Mouse (Mus musculus) ZHBTc4 (cell line): ENCODE measurements around the gene Nnmt.

Source experiments
- DNase-seq: peaks from one replicate; pipeline ENCODE4 v3.0.0-alpha.2; 2011; ENCODE audit warnings: low read depth, low spot score

Gene Nnmt

DNA sequence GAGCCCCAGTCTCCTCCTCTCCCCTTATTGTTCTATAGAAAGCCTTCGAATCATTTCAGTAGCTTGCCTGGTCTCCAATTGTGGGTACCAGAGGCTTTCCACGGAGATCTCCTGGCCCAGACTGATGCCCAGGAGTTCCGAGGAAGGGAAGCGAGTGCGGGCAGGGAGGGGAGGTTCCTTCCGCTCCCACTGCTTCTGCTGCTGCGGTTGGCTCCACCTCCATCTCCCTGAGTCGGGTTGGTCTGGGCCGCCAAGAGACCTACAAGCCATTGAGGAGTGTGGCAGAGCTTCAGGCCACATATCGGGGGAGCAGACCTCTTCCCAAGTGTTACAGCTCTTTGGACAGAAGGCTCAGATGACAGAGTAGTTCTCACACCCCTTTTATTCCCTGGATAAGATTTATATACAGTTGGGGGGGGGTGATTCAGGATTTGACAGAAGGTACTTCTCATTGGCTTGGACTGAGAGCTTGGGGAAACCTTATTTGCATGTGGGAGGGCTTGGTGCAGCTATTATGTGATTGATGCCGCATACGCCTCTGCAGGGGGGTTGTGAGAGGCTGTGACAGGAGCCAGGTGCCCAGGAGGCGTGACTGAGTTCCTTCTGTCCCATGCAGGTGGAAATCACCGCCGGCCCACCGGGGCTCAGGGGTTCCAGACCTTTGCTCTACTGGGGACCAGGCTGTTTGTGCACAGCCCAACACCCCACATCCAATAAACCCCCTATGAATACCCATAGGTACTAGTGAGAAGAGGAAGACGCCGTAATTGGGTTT is 30.8 kb upstream of the Nnmt start:
- peak; percentile 52 for DNase-seq

DNA sequence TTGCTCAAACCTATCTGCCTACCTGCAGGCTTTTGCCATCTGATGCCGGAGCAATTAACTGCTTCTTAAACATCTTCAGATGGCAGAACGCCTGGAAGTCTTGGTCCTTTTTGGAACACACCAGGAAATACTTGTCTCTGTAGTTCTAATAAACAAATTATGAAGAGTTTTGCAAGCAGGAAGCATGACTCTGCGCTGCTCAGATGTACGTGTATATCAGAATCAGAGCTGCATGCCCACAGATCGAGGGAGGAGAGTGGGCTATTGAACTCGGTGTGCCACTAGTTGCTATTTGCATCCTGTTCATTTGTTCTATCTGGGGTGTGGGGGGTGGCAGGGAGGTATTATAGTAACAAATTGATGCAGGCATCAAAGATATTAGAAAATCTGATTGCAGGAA is 28.2 kb upstream of the Nnmt start:
- no peak for DNase-seq

DNA sequence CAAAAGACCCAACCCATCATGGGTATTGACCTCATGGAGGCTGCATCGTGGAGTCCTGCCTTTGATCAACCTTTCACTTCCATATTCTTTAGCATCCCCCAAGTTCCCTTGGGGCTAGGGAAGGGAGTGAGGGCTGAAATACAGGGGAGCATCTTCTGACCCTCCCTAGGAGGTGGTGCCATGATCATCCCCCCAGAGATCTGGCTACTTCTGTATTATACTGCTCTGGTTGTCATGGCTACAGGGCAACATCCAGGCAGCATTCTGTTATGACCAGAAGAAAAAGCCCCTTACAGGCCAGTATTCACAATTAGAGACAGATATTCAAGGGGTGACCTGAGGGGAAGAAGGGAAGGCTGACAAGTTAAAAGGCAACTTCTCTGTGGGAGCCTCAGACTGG is 14.3 kb upstream of the Nnmt start:
- DNase-seq = no peak

DNA sequence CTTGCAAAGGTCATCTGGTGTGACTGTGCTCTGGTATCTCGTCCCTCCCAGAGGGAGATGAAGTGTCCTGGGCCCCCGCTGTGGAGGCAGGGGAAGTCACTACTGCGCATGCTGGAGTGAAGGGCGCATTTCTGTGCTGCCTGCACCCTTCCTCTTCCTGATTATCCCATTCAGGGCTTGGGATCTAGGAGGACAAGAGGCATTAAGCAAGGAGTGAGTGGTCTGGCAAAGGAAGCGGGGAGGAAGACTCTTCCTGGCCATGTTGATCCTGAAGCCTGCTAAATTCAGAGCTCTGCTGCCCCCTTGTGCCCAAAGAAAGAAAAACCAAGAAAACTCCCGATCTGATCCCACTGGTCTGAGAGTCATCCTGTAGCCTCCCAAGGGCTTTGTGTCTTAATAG is 13.6 kb upstream of the Nnmt start:
- peak; percentile 90 for DNase-seq

DNA sequence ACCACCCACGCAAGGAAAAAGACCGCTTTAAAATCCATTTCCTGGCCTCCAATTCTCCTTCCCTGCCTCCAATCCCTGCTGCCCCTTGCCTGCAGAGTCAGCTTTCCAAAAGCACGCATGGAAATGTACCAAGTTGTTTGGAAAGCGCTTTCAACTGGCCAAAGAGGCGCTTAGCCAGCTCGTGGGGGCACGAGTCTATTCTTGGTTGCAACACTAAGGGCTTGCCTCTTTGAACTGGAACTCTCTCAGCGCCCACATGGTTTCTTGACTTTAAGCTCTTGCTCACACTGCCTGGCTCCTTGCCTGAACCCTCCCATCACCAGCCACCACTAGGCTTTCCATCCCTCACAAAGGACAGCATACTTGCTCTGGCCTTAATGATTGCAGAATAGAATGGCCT is 13.2 kb upstream of the Nnmt start:
- no peak for DNase-seq

DNA sequence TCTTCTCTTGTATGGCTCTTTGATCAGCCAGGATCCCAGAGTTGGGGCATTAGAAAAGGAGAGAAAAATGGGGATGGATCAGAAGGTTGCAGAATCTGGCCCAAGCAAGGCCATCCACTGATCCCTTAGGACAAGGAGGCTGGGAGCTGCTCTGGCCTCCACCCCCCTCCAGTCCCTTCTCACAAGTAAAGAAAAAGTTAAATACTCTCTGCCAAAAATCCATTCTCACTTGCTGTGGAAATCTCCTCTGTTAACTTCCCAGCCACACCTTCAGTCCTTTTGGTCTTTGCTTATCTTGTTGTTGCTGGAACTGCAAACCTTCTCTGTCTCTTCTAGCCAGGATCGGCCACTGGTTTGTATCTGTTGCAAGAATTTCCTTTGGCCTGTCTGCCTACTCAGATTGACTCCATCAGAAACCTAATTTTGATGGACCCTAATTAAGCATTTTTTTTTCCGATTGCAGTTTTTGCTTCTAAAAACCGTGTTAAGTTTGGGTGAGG is 12.6 kb upstream of the Nnmt start:
- no peak for DNase-seq

DNA sequence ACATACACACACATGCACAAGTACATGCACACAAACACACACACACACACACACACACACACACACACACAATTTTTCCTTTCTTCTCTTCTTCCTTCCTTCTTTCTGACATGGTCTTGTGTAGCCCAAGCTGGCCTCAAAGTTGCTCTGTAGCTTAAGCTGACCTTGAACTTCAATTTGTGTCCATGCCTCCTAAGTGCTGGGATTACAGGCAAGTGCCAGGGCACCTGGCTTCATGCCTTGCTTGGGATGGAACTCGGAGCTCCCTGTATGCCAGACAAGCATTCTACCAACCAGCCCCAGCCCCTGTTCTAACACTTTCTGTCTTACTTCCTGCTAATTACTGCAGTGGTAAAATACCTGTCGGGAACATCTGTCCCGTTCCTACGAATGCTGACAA is 8.3 kb upstream of the Nnmt start:
- no peak for DNase-seq

DNA sequence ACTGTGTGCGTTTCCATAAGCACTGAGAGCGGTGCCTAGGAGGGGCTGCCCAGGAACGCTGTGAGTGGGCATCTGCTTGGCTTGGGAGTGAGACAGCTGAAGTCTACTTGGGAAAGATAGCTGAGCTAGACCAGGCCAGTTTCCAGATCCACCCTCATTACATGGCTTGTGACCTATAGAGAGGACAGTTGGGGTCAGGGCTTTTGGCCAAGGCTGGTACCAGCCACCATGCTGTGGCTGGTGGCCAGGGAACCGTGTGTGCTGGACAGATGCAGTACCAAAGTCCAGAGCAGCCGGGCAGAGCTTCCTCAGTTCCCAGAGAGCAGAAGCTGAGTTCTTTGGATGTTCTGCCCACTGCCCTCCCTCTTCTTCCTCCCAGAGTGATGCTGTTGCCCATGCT is 7.6 kb upstream of the Nnmt start:
- no peak for DNase-seq

DNA sequence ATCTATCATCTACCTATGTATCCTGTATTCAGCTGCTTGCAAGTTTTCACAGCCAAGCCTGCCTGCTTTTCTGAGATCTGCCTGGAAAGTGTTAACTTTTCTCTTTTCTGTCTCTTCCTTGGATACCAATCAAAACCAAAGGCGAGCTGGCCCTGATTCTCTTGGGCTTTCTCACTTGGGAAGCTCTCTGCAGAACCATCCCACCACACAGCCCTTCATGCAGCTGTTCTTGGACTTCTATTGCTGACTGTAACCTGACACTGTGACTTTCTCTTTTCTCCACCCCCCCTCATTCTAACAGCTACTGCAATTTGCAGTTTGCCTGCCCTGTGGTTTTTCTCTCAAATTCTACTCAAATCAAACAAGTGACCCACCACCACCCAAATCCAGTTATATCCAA is 6.1 kb upstream of the Nnmt start:
- no peak for DNase-seq

DNA sequence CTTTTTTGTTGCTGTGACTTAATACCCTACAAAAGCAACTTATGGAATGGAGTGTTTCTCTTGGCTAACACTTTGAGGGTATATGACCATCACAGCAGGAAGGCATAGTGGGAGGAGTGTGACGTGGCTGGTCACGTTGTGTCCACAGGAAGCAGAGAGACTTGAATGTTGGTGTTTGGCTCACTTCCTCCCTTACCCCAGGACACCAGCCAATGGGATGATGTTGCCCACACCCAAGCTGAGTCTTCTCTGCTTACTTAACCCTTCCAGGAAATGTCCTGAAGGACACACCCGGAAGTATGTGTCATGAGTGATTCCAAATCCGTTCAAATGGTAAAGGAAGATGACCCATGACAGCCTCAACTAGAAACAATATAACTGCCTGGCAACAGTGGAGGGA is 4.8 kb upstream of the Nnmt start:
- no peak for DNase-seq

DNA sequence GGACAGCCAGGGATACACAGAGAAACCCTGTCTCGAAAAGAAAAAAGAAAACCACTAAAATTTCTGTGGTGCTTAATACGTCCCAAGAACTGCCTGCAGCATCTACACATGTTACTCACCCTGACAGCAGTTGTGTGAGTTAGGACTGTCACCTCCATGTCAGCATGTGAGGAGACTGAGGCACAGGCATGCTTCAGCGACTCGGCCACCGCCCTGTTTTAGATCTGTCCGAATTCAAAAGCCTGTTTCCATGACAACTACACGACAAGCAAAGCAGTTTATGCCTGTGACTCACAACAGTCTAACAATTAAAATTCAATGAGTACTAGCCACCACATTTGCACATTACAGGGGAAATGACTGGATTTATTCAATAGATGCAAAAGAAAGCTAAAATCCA is 2.5 kb upstream of the Nnmt start:
- DNase-seq = no peak

DNA sequence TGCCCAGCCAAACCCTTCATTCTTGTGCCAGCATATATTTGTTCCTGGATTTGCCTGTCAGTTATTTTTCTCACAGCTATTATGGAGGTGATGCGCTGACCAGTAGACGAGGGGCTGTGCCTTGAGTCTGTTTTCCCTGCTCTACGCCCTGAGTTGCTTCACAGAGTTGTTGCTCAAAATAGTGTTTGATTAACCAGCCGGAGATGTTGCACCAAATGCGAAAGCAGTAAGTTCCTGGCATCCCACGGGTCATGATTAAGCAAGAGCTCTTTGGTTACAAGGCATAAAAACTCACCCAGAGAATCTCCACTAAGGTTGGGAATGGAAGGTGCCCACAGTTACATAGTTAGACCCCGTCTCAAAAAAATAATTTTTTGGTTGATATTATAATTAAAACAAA is 1.2 kb upstream of the Nnmt start:
- DNase-seq = no peak

DNA sequence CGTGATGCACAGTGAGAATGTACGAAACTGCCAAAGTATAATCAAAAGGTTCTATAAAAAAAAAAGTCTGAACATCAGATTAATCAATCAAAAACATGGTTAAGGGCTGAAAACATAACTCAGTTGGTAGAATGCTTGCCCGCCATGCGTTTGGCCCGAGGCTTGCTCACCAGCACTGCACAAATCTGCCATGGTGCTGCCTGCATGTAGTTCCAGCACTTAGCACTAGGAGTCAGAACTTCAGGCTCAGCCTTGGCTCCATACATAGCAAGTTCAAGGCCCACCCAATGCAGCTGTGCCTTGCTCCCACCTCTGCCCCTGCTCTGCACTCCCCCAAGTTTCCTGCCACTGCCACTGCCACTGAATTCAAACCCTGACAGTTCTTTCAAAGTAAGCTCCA is 744 bp upstream of the Nnmt start:
- DNase-seq = peak; percentile 62

DNA sequence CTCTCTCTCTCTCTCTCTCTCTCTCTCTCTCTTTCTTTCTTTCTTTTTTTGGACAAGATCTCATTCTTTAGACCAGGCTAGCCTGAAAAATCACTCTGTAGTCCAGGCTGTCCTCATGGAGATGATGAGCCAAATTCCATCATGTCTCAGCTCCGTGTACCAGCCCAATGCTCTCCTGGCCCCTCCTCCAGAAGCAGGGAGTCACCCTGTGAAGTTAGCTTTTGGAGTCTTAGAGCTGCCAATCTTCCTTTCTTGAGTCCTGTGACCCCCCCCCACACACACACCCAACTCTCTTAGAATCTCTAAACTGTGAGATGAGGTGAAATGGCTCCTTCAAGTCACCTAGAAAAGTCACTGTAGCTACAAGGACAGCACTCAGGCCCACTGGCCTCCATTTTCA is 727 bp downstream of the Nnmt start:
- no peak for DNase-seq

DNA sequence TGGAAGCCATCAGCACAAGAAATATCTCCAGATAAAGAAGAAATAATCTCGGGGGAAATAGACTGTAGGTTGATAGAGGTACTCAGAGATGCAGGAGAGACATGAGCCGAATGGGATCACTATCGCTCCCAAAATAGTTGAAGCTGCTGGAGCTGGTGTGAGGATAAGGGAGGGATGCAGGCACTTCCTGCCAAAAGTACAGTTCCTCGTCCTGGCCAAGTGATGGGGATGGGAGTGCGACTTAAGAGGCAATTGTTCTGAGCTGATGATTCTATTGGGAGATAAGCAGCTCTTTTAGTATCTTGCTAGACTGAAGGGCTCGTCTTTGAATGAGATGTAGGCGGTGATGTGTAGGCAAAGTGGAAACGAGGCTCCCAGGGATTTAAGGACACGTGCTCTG is 4.1 kb downstream of the Nnmt start:
- no peak for DNase-seq

DNA sequence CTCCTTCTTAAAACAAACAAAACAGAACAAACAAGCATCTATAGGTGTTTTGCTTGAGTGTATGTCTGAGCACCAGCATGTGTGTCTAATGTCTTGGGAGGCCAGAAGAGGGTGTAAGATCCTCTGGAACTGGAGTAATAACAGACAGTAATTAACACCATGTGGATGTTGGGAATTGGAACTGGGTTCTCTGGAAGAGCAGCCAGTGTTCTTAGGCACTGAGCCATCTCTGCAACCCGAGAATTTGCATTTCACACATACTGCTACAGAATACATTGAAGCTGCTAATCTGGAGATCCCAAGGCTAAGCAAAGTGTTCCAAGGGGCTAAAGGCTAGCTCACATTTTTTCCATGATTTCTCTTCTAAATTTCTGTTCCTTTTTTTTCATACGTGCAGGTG is 4.9 kb downstream of the Nnmt start:
- DNase-seq = no peak

DNA sequence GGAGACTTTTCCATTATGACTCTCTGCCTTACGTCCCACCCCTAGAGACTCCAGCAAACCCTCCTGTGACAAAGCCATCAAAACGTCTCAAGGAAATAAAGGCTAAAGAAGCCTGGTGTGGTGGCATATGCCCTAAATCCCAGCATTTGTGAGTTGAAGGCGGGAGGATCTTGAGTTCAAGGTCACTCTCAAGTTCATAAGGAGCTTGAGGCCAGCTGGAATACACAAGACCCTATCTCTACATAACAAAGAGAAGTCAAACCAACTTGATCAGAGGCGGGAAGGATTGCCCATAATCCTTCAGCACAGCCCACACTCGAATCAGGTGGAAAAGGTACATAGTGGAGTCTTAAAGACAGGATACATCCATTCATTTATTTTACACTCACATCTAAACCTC is 7.5 kb downstream of the Nnmt start:
- DNase-seq = peak; percentile 89

DNA sequence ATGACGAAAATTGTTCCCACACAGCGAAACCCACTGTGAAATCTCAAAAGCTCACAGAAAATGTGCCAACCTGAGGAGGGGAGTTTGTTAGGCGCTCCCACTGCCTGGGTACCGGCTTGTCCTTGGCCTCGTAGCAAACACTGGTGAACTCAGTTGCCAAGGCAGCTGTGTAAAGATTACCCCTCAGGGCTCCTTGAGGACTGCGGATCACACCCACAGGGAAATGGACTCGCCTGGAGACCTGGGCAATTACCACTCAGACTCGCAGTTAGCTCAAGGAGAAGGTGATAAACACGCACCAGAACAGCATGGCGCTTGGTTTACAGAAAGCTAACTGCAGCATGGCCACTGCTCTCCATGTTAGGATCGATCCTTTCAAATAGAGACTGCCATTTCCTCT is 8.0 kb downstream of the Nnmt start:
- DNase-seq = peak; percentile 56

DNA sequence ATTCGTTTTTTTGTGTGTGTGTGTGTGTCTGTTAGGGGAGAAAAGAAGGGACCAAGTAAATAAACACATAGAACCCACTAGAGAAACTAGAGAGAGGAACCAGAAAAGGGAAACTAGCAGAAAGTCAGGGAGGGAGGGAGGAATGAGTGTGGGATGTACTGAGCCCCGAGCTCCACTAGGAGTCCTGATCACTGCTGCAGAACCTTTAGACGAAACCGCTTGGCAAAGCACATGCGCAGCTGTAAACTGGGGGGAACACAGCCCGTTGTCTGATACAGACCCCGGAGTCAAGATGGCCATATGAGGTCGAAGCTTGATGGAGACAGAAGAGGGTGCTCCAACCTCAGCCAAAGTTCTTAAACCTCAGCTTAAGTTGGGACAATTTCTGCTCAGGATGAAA is 11.0 kb downstream of the Nnmt start:
- no peak for DNase-seq

DNA sequence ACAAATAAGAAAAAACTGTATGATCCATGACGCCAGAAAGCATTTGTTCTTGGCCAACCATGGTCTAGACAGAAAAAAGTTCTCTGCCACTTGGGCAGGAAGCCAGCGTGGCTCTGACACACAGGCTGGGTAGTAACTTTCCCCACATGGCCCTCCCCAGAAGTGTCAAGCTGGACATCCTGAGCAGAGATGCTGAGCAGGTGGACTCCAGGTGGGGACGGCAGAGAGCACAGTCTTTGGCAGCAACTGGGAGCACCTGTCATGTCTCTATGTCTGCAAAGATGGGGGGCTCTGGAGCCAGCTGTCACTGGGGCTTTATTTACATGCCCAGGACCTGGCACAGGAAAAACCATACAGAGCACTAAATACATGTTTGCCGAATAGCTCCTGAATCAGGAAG is 14.3 kb downstream of the Nnmt start:
- DNase-seq = no peak

DNA sequence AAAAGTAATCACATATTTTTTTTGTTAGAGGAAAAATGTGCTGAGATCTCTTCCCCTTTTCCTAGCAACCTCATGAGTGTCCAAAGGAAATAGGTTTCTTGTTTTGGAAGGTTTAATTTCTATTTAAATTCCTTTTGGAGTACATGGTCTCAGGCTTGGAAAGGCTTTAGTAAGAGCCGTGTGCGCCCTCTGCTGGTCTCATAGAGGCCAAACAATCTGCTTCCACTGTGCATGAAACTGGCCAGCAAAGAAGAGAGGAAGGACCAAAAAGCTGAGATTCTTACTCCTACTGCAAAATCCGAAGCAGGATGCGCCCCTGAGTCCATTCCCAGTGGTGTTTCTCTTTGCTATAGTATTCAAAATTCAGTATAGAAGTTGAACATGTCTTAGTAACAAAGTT is 18.6 kb downstream of the Nnmt start:
- peak; percentile 78 for DNase-seq

DNA sequence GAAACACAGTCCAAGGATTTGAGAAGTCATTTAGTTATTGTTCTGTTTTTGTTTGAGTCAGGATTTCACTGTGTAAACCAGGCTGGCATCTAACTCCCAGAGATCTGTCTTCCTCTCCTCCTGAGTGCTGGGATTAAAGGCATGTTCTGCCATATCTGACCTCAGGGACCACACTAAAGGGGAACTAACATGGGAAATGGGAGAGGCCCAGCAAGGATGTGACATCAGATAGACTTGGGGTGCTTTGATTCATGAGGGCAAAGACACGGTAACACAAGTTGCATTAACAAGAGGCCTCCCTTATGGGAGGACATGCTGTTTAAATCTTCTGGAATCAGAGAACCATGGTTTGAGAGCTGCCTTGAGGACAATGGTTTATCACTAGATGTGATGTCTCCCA is 24.1 kb downstream of the Nnmt start:
- DNase-seq = no peak

DNA sequence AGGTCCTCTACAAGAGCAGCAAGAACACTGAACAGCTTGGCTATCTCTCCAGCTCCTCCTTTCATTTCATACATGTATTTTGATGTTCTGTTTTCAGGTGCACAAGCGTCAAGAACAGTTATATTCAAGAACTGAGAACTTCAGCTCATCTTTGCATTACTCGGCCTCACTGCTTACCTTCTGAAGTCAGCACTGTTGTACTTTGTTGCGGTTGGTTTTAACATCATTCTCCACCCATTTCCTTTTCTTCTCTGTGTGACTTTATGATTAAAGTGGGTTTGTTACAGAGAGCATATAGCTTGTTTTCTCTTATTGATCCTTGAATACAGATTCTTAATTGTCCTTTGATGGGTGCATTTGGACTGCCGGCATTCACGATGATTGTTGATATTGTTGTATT is 42.6 kb downstream of the Nnmt start:
- no peak for DNase-seq
